Mouse (Mus musculus): ENCODE data around the gene Wfdc17.

DNA sequence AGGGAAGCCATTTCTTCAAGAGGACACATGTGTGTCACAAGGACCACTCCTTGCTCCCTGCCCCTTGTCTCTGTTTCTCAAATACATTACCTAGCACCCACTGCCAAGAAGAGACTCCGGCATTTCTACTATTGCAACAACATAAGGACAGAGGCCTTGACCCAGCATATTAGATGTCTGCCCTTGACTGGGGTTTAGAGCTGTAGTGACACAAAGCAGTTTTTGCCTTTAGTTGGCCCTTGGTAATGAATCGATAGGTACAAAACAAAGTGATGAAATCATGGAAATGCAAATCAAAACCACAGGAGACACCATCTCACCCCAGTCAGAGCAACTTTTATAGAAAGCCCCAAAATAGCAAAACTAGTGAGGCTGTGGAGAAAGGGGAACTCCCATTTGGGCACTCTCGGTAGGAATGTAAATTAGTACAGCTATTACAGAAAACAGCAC lies 33.3 kb downstream of the Wfdc17 start:
- TF ChIP-seq CTCF (IDR thresholded peaks at IDR 0.05 in 2 of 3, conservative IDR thresholded peaks at IDR 0.05 in 1 of 3; ENCODE audit: control insufficient read depth in 1 of 3, insufficient read depth in 1 of 3, low read depth in 2 of 3, low read length in 3 of 3, poor library complexity in 1 of 3, severe bottlenecking in 1 of 3) (no peak), POLR2A (IDR thresholded peaks at IDR 0.05; ENCODE audit: control insufficient read depth in 1 of 2, insufficient read depth in 1 of 2, low read depth in 1 of 2, low read length in 2 of 2, poor library complexity in 1 of 2) (no peak), TAL1 (IDR thresholded peaks at IDR 0.05; ENCODE audit: low read length) (no peak), MYB (IDR thresholded peaks at IDR 0.05; ENCODE audit: low read depth, low read length) (no peak), E2F4 (IDR thresholded peaks at IDR 0.05; ENCODE audit: borderline replicate concordance, low read depth, low read length) (no peak), ZKSCAN1 (IDR thresholded peaks at IDR 0.05; ENCODE audit: low read depth, low read length) (no peak), KAT2A (conservative IDR thresholded peaks at IDR 0.05; ENCODE audit: low read depth, low read length) (no peak), EP300 (IDR thresholded peaks at IDR 0.05; ENCODE audit: low read depth in 1 of 2, low read length in 2 of 2) (no peak), TBP (IDR thresholded peaks at IDR 0.05; ENCODE audit: low read depth, low read length) (no peak), MAX (IDR thresholded peaks at IDR 0.05; ENCODE audit: low read length) (no peak), BHLHE40 (IDR thresholded peaks at IDR 0.05; ENCODE audit: borderline replicate concordance, low read depth, low read length) (no peak), NRF1 (IDR thresholded peaks at IDR 0.05; ENCODE audit: insufficient read depth, low read depth, low read length, poor library complexity, severe bottlenecking) (no peak)
